Comparison of ENCODE assay signal across 16 mouse cellular contexts in genomic region chr11:27086516-27086915, GRCm38 (mm10).
"Had no signal": no experiment of that assay in that cellular context is flagged by ENCODE, and none has a peak within 500 bp of the region (broad histone marks: within the 10 kb centered on the region; RNA-seq: fewer than 3 reads in every experiment).

No protein-coding gene starts in this region.

- H3K9me3 ChIP-seq: liver, embryonic 13.5 days; lung, embryonic 15.5 days; neural tube, embryonic 15.5 days had no signal

- ATAC-seq: liver, postnatal 0 days; midbrain, embryonic 16.5 days had no signal

- H3K27me3 ChIP-seq: liver, embryonic 13.5 days; lung, embryonic 15.5 days; megakaryocyte, embryonic 14.5 days; neural tube, embryonic 15.5 days had no signal

- H3K27ac ChIP-seq: left cerebral cortex, adult 2 months; liver, embryonic 13.5 days; lung, embryonic 15.5 days; macrophage; neural tube, embryonic 15.5 days had no signal

- H3K36me3 ChIP-seq: liver, embryonic 13.5 days; lung, embryonic 15.5 days; neural tube, embryonic 15.5 days had no signal

- H3K9ac ChIP-seq: liver, embryonic 13.5 days; liver, postnatal 0 days; lung, embryonic 15.5 days; neural tube, embryonic 15.5 days had no signal

- H3K4me1 ChIP-seq: liver, embryonic 13.5 days; lung, embryonic 15.5 days; megakaryocyte, embryonic 14.5 days; neural tube, embryonic 15.5 days had no signal

- H3K4me2 ChIP-seq: liver, embryonic 13.5 days; lung, embryonic 15.5 days; neural tube, embryonic 15.5 days had no signal

- H3K4me3 ChIP-seq: left cerebral cortex, adult 2 months; liver, embryonic 13.5 days; lung, embryonic 15.5 days; megakaryocyte, embryonic 14.5 days; myocyte; neural tube, embryonic 15.5 days had no signal

- DNase-seq: kidney, adult 18-20 months; kidney, postnatal 14 days; liver; liver, embryonic 13.5 days; liver, postnatal 0 days; lung, postnatal 14 days; right cerebral cortex, adult 18-20 months; right cerebral cortex, postnatal 25 days; thymus, postnatal 4 days had no signal
